Mouse (Mus musculus): ENCODE data around the gene Pdk2.

DNA sequence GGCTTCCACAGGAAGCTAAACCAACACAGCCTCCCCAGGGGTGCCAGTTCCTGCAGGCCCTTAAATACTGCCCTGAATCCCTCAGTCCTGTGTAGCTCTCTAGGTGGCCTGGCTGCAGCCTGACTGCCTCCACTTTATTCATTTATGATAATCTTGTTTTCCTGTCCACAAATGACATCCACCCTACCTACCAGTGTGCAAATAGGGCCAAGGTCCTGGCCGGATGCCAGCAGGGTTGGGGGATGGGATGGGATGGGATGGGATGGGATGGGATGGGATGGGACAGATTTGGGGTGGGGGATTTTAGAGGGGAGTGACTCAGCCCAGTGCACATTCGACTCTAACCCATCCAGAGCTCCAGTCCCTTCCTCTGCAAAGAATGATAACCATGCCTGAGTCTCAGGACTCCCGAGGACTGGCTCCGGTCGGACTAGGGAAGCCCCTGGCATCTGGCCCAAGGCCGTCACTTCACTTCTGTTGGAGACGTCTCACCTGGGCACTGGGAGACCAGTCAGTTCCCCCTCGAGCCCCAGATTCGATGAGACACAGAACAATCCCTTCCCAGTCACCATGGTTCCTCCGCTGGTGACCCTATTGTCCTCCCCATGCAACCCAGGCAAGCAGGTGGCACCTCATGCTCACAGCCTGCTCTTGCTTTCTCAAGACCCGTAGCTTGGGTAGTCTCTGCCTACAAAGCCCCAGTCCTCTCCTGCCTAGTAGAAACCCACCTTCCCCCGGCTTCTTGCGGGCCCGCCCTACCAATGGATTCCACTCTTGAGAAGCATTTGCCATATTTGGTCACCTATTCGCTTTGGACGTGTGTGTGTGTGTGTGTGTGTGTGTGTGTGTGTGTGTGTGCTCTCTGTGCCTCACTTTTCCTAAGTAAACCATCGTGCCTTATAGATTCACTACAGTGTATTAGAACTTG is 46.4 kb upstream of the Pdk2 start:
- TF ChIP-seq CTCF (IDR thresholded peaks at IDR 0.05; ENCODE audit: extremely low read depth, insufficient read depth, low read length) (no peak), POLR2A (IDR thresholded peaks at IDR 0.05; ENCODE audit: extremely low read depth, insufficient read depth, low read length) (no peak)

Measured in cortical plate, adult 2 months (tissue).